Mouse (Mus musculus) retina, adult 2 months (tissue): ENCODE measurements at regions not wholly inside any gene's neighbourhood (a gene's known extent, or its start where the extent isn't known, plus 50 kb on each side); places are given as distances from the start of the nearest gene placed in this dataset.

ENCODE experiments used
- DNase-seq: peaks from one replicate; pipeline ENCODE4 v3.0.0-alpha.2; 2012; ENCODE audit warnings: low read depth, low spot score

DNA sequence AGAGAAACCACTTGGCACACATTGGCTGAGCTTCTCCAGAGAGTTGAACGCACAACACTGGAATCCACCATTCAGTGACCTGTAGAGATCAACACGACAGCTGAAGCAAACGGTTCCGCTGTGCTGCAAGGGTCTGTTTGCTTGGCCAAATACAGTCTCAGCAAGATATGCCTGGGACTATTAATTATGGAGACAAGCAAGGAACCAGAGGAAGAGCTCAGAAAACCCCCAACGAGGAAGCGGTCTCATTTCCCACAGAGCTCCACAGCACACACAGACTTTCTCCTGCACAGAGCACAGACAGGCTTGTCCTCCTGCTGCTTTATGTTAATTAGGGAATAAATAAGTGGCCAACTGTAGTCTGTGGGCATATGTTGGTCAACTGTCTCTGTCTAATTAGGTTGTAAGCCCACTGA is 223.4 kb upstream of the Tacr3 start:
- DNase-seq, result no peak

- no peak for DNase-seq
Measured at GRCm38 (mm10) chr3:134610244-134610643, 218.6 kb upstream of the Tacr3 start.

DNA sequence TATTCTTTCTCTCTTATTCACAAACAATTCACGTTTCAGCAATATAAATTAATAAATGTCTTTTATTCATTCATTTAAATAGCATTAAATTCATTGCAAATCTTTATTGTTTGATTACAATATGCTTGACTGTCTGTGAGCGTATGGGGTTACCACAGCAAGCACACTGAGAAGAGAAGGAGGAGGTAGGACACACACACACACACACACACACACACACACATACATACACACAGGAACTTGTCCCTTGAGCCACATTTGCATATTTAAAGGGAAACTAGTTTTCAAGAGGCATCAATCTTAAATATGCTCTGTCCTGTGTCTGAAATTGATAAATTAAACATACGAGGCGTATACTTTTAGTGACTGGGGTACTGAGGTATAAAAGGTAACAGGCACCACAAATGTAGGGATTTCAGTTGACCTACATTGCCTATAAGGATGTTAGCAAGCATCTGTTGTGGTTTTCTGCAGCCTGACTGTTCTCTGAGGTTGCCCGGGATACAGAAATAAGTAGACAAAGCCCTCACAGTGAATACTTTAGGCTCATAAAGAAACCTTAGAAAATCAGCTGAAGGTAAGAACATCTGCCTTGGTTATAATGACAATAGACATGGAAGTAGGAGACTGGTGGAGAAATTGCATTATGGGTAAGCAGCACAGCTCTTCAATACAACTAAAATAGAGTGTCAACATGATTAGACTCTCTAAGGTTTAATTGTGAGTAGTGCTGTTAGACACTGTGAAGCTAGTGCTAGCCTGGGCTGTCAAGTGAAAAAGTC is 217.1 kb upstream of the Tacr3 start:
- DNase-seq, result no peak

DNA sequence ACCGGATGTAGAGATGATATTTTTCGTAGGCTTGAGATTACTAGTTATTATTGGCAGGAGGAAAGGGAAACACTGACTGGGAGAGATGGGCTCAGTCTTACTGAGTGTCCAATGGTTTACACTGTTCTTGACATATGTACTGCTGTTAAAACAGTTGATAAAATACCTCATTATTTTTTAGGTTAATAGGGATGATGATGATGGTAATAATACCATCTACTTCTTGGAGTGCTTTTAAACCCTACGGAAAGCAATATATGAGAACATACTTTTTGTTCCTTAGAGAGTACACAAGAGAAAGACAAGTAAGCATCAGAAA is 216.6 kb upstream of the Tacr3 start:
- no peak for DNase-seq

DNA sequence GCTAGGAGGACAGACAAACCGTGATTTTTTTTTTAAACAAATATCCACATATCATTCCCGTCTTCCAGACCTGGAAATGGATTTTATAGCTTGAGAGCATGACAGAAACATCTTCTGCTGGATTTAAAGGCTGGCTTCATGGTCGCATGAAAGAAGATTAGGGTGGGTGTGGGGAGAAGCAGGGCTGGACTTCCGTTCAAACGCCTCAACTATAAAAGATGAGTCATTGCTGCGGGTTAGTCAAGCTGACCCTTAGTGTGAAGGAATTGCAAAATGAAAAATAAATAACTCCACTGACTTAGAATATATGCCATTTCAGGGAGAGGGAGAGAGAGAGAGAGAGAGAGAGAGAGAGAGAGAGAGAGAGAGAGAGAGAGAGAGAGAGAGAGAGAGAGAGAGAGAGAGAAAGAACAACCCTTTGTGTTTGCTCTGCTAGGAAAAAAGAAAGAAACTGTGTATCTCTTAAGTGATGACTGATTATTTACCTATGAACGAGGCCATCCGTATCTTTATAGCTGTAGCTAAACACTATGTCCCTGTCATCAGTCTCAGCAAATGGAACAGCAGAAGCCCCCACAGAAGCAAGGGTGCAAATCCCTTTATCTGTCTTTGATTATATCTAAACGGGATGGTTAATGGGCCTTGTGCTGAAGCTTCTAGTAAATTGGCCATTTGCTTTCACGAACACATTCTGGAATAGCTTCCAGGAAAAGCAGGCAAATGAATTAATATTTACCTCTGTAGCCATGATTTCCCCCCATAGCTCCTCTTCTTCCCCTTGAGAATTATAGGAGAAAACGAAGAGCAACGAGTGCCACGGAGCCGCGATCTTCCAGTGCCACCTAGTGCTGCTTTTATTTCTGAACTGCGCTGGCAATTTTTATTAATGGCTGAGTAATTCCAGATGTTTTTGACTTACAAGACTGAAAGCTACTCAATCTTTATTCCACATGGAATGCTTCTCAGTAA is 199.4 kb upstream of the Tacr3 start:
- peak; percentile 25 for DNase-seq

DNA sequence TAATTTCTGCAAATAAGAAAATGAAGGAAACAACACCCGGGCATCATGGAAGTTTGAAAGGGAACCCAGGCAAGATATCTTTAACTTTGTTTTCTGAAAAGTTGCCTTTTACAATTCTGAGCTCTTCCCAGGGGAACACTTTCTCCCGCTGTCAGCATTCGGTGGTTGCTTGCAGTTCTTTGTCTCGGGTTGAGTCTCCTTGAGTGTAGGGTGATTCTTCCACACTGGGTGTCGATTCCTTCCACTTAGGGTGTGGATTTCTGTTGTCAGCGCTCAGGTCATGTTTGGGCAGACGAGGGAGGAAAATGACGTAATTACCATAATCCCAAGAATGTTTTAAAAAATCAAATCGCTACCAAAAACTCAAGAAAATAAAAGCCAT is 198.7 kb upstream of the Tacr3 start:
- DNase-seq, result no peak

DNA sequence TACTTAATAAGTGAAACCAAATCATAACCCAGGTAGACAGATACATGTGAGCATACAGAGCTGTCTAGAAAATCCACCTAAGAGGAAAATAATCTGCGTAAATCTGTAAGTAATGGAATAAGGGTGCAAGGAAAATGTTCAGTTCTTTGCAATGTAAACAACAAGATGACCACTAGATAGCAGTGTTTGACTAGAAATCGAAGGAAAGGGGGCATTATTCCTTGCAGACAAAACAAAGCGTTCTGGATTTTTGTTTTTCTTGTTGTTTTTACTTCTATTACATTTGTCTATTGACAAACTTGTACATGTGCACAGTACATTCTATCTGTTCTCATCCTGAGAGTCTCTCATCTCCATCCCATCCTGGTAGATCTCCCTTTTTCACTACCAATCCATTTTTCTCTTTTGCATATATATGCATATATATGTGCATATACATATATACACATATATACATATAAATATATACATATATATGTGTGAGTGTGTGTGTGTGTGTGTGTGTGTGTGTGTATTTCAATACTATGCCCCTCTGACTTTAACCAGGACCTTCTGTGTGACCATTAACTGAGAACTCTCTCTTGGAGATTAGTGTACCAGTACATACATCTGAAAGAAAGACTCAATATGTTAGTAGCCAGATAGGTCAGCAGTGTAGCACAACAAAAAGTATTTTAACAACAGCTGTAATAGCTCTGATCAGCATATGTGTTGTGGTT is 179.9 kb upstream of the Tacr3 start:
- peak; percentile 22 for DNase-seq

- no peak for DNase-seq
Measured at GRCm38 (mm10) chr3:134654051-134654450, 174.8 kb upstream of the Tacr3 start.

DNA sequence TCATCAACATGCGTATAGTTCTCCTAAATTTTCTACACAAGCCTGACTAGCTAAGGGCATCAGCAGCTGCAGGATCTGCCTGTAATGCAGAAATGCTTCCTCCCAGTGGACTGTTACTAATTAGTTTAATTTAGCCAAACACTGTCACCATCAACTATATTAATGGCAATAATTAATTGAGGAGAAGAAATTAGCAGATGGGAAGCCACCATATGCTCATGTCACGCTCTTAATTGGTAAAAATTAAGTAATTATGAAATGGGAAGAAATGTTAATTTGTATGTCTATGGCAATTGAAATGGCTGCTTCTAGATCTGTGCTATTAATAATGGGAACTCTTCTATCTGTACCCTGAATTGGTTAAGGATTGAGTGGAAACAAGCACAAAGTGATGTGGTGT is 133.9 kb upstream of the Tacr3 start:
- no peak for DNase-seq

- no peak for DNase-seq
Measured at GRCm38 (mm10) chr3:134718620-134719019, 110.2 kb upstream of the Tacr3 start.

DNA sequence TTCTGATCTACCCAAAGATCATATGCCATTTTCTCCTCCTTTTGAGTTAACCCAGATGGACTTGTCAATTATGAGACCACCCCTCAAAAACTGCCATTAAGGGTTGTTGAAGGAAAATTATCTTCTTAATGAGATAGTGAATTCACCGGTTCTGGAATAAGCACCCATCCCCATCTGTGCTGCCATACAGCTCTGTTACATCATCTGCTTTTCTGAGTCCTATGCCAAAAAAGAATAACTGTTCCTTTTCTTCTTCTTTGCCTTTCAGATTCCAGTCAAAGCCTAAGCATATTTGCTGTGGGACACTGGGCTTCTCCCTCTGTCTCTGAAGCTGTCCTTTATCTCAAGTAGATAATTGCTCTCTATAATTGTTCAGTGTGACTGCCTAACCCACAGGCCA is 93.1 kb upstream of the Tacr3 start:
- no peak for DNase-seq

- no peak for DNase-seq
Measured at GRCm38 (mm10) chr3:134761108-134761507, 67.7 kb upstream of the Tacr3 start.

GRCm38 (mm10) chr3:134763264-134763936 is 65.4 kb upstream of the Tacr3 start:
- no peak for DNase-seq
